Mouse (Mus musculus): Measurements from ENCODE around the gene Tbx5. TPM values are rescaled to one million over a fixed set of nuclear protein-coding genes. Genes with fewer than 3 reads are reported as not detected.

Tbx5 gene
- polyA plus RNA-seq (2012; rRNA removed): 0.03 TPM in 2 replicates

DNA sequence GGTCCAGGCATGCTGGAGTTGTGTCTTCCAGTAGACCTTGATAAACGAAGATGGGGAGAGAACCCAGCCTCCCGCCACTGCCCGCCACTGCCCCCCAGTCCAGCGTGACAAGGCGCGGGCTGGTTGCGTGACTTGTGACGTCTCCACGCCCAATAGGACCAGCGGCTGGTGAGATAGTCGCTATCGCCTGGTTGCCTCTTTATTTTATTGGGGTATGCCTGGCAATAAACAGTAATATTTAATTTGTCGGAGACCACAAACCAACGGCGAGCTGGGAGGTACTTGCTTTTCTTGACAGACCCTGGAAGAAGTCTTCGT lies at the start of gene Tbx5:
Gene Tbx5, plus strand, starts transcription at position 190 of the 318 bp plus-strand sequence.

Other genes starting within 250 kb of the Tbx5 start
- gene Tbx3, start 162.0 kb upstream of the Tbx5 start, polyA plus RNA-seq (2012; rRNA removed): 1.2 and 2.0 TPM in 2 replicates